In the genomic region with DNA sequence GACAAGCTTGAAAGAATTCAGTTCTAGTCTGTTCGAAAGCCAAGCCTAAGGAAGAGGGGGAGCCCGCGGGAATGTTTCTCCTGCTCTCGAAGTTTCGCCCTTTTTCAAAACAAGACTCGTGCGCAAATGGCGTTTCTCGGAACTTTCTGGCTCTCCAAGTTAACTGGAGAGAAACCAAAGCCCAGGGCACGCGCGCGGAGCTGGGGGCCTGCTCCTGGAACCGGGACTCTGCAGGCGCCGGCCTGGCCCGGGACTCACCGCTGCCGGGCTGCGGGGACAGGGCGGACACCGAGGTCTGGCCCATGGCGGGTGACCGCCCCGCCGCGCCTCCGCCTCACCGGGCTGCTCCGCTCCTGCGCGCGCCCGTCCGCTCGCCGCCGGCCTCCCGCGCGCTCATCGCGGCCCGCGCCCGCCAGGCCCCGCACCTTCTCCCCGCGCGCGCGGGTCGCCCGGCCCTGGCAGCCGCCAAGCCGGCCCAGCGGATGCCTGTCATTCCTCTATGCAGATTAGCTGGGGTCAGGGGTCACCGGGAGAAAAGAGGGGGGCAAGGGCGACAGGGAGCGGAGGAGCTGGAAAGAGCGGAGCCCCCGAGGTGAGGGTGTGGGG, we compare ENCODE assay signal across 8 mouse cellular contexts.
DNase-seq lines count a peak whose midpoint lies in the region; ATAC-seq lines count a peak whose summit lies in the region.

No protein-coding gene starts in this region.

- H3K27me3 ChIP-seq in hindbrain, embryonic 12.5 days, result no peaks in the 10 kb centered on the region

- peak overlapping the region; percentile 72 for H3K27ac ChIP-seq in hindbrain, embryonic 12.5 days

- DNase-seq in adrenal gland, adult 18-20 months (ENCODE audit: low spot score in 2 of 2), result peak; percentile 65 to 68
- DNase-seq in cerebellum, postnatal 14 days, result peak; percentile 56 to 67
- peak; percentile 30 to 33 for DNase-seq in frontal cortex, postnatal 36 days (ENCODE audit: low spot score in 2 of 2)
- DNase-seq in layer of hippocampus, postnatal 36 days, result peak; percentile 29 to 44
- peak; percentile 81 for DNase-seq in lung, postnatal 25 days (ENCODE audit: low spot score)
- peak; percentile 92 for DNase-seq in retina, postnatal 1 day

- peak overlapping the region; percentile 81 for H3K4me2 ChIP-seq in hindbrain, embryonic 12.5 days (replicated peaks)

- peaks cover 8% of the 10 kb centered on the region; the same call in 1 of the 2 replicates for H3K4me1 ChIP-seq in hindbrain, embryonic 12.5 days

- under 1% methylated on average over 59 of the region's 62 CpGs for WGBS in hindbrain, embryonic 12.5 days

- peak; percentile 90 for ATAC-seq in hindbrain, embryonic 12.5 days (ENCODE audit: low FRiP score)
- ATAC-seq in activated CD4-positive, CD25-positive, alpha-beta regulatory T cell, adult 4 months, result no peak

- no peaks in the 10 kb centered on the region for H3K36me3 ChIP-seq in hindbrain, embryonic 12.5 days

- H3K4me3 ChIP-seq in hindbrain, embryonic 12.5 days, result peak overlapping the region; percentile 65

- peak overlapping the region; percentile 77 for H3K9ac ChIP-seq in hindbrain, embryonic 12.5 days

- H3K9me3 ChIP-seq in hindbrain, embryonic 12.5 days (replicated peaks), result no peaks in the 10 kb centered on the region

Comparison
In these comparisons a context has a peak if more than half of its experiments do, and no peak if none do; other contexts are left out.
1. DNase-seq: peak in every context shown above with its lines; median percentile 92 in retina, postnatal 1 day; 81 in lung, postnatal 25 days; 66 in adrenal gland, adult 18-20 months; 62 in cerebellum, postnatal 14 days; 36 in layer of hippocampus, postnatal 36 days; 32 in frontal cortex, postnatal 36 days.